Mouse (Mus musculus) left cerebral cortex, adult 8-10 months (tissue): ENCODE measurements around the gene Atrnl1. TPM values are rescaled to one million over a fixed set of nuclear protein-coding genes. Genes with fewer than 3 reads are reported as not detected.
"Not testable (repeated sequence)": the region's sequence is repeated elsewhere in the genome, so short reads cannot be mapped to it uniquely, and the experiment has no call there.

Source experiments
- DNase-seq, 2 experiments: peaks; one replicate each; pipeline ENCODE4 v3.0.0; 2022; ENCODE audit warnings: low spot score in 2 of 2
- total RNA-seq, 4 experiments: library from RNA; stranded (reverse); gene quantifications; 2 replicates each; pipeline ENCODE4 v1.2.4; 2022

The Atrnl1 gene
- total RNA-seq, 4 experiments from 2014 or later = 89.3 to 99.2 (median 94.1) TPM

DNA sequence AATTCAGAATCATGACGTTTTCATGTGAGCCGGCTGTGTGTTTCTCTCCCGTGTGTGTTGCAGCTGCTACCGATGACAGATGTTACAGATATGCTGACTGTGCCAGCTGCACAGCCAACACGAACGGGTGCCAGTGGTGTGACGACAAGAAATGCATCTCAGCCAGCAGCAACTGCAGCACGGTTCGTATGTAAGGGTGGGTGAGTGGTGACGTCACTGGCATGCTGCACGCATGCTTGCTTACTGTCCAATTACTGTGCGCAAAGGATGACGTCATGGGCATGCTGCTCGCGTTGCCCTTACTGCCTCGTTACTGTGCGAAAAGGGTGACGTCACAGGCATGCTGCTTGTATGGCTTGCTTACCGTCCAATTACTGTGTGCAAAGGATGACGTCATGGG, 75.8 kb downstream of the Atrnl1 start:
- peak; percentile 12 to 62 for DNase-seq

DNA sequence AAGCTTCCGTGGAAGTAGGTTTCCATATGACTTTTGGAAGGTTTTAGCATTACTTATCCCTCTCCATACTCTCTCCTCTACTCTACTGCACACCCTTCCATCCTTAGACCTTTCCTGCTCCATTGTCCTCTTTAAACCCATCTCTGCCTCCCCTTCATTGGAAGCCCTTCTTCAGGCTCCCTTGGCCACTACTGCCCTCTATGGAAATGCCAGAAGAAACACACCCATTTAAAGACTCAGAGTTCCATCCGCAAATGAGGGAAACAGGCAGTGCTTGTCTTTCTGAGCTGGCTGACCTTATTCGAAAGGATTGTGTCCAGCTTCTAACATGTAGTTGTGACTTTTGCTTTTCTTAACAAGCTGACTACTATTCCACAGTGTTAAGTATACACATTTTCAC, 81.7 kb downstream of the Atrnl1 start:
- DNase-seq = no peak

DNA sequence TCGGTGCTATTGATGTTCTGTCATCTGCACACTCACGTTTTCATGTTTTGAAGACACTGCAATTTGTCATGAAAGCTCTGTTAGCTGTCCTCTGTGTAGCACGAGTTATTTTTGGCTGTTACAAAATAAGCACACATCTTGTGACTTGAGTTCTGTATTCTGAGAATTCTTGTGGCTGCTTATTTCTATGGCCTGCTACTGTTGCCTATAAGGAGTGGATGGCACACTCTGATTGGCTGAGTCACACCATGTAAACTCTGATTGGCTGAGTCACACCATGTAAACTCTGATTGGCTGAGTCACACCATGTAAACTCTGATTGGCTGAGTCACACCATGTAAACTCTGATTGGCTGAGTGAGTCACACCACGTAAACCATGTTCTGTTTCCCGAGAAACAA, 85.9 kb downstream of the Atrnl1 start:
- DNase-seq = not testable (repeated sequence)

DNA sequence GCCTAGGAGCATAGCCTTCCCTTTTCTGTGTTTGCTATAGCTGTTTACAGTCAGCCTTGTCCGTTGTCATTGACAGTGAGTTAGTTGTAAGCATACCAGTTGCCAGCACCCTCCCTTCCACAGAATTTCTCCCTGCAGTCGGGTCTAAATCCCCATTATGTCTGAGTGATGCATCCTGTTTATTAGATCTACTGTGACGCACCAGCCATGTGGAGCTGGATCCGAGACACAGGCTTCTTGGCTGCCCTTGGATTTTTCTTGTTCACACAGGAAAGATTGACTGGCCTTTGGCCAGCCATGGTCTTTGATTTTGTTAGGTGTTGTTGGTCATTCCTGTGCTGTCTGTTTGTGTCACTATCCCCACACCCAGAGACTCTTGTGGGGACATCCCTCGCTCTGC, 102.3 kb downstream of the Atrnl1 start:
- DNase-seq = no peak

DNA sequence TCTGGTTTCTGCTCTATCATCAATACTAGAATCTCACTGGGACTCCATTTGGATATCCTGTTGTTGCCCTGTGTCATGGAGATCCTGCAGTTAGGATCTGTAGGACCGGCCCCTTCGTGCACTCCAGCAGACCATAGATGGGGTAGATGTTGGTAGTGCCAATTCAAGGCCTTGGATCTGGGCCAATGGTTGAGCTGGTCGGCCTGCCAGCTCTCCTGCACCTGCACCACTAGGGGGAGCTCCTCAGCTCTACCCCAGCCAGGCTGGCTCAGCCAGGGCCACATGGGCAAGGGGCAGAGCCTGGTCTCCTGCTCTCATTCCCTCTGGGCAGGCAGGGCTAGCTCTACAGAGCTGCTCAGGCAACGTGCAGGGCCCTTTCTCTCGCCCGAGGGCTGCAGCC, 114.1 kb downstream of the Atrnl1 start:
- DNase-seq = no peak

DNA sequence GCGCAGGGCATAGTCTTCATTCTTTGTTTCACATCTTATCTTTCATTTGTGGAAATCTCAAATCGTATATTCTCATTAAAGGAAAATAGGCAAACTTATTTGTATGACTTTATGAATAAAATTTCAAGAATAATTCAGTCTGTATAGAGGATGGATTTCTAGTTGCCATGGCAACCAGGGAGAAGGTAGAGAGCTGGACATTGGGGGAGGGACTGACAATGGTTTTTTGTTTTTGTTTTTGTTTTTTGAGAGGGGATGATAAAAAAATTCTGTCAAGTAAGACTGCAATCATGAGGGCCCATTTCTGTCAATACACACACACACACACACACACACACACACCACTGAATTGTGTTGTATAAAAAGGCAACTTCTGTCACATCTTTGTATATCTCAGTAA, 114.5 kb downstream of the Atrnl1 start:
- DNase-seq = no peak

DNA sequence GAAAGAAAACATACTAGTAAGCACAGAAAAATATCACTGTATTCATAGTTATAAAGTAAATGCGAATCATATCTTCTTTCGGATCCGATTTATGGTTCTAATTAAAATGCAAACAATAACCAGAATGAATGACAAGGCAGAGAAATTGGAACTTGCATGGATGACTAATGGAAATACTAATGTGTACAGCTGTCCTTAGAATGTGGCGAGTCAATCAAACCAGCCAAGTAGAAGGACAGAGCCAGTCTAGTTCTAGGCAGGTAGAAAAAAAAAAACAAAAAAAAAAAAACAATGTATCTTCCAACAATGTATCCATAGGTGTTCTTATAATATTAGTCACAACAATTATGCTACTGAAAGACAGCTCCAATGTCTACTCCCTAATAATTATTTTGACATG, 116.2 kb downstream of the Atrnl1 start:
- no peak for DNase-seq

DNA sequence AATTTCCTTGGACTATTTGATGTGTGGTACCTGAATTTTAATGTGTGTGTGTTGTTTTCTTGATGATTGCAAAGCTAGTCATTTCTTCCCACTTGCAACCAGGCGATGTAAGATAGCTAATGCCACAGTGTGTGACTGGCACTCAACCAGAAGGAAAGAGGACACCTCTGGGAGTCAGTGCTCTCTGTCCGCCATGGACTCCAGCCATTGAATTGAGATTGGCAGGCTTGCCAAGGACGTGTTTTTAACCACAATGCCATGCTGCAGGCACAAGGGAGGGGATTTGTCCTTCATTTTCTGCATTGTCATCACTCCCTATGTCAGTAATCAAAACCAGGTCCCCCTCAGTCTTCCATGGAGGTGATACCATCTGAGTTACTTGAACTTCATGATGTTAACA, 126.6 kb downstream of the Atrnl1 start:
- DNase-seq = no peak

DNA sequence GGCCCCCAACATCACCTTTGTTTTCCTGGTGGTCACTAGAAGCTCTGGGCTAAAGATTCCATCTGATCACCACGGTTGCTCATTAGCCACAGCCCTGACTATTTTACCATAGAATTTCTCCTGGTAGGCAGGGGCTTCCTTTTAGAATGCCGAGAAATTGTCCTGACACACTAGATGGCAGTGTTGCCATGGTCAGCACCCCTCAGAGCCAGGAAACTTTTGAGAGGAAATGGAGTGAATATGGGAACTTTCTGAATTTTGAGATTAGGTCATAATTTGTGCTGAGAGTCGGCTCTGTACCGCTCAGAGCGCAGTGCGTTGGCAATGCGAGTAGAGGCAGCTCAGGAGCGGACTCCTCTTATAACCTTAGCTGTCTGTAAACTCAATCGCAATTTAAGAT, 134.7 kb downstream of the Atrnl1 start:
- DNase-seq = no peak

DNA sequence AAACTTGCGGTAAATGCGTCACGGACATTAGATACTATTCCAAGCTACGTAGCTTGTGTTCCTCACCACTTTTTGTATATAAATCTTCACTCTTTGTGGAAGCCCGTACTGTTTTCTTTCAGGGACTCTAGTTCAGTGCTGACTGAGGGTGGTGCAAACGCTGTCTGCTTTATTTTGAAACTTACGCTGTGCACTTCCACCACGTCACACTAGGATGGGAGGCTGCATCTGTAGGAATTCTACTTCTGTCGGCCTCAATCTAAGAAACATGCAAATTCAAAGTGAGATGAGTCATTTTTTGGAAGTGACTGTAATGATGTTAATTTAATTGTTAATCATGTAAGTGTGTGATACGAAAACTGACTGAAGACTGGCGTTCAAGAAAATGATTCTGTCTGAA, 135.7 kb downstream of the Atrnl1 start:
- DNase-seq = no peak

DNA sequence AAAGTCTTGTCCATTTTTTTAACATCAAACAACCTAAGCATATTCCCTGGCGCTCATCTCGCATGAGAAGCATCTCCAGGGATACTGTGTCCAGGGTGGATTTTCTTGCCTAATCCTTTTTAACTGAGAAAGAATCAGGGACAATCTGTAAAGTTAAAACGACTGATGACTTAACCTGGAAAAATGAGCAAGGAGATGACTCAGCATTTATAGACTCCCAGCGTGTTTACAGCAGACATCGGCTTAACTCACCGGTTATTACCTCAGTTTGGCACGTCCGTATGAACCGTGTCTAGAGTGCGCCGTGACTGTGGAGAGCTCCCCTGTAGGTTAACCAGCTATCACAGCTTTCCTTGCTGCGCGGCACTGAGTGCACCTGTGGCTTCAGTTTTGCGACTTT, 141.4 kb downstream of the Atrnl1 start:
- no peak for DNase-seq

DNA sequence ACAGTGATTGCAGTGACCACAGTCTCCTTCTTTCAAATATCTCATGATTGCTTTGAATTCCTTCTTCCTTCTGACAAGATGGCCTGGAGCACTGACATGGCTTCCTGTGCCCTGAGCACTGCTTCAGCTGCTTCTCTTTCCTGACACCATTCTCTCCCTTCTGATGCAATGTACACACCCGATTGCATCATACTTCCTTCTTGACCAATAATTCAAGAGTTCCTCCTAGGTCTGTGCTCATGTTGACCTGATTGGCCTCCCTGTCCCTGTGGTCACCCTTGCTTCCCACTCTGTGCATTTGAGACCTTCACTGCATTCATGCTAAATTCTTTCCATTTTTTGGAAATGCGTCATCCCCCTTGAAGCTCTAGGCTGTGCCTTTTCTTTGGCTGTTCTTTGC, 151.7 kb downstream of the Atrnl1 start:
- no peak for DNase-seq

DNA sequence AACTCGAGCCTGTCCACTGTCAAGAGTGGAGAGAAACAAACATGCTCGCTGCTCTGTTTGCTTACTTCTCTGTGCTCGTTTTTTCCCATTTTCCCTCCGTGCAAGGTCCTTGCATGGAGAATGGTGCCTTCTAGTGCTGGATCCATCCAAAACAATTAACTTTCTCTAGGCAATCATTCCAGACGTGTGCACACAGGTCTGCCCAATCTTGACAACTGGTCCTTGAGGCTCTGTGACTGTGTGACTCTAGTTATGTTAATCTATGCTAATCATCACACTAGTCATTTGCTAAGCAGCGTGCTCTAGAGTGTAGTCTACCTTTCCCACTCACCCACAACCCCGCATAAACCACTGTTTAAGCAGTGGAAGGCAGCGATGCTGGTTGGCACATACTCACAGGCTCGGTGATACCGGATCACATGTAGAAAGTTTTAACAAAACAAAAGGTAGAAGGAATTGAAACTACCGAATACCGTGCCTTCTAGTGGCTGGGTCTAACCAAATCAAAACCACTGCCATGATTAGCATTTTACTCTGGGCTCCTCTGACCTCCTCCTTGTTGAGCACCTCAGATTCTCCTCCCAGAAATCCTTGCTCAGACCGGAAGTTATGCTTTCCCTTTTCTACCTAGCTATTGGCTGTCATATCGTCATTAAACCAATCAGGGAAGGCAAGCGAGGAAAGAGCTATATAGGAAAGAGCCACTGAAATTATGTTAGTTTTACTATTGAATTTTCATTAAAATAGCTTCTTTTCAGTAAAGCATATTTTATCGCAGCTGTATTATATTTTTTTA, 153.9 kb downstream of the Atrnl1 start:
- DNase-seq = no peak

DNA sequence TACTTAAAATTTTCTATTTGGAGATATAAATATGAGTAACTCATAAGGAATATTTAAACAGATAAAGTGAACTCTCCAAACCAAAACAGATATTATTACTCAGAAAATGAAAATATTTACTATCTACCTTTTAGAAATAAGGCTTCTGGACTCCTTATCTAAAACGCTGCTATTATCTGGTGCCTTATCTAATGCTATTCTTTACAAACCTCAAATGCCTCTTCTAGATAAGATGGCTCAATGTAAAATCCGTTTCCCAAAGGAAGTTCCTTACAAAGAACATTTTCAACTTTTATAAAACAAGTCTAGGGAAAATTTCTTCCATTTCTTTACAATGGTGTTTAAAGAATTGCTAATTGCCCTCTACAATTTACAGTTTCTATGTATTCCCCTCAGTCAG, 156.2 kb downstream of the Atrnl1 start:
- no peak for DNase-seq

DNA sequence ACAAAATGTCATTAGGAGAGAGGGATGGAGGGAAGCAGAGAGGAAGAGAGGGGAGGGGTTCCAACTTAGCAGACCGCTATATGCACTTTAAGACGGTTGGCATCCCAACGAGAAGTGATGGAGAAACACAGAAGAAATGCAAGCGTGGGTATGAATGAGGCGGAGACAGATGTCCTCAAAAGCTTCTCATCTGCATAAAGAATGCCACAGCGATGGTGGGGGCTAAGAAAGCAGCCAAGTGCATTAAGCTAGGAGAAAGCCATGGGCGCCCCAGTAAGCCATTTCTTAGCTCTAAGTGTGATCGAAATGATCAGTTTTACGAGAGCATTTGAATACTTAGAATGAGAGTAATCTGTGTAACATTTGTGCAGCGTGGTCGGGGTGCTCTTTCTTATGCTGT, 157.8 kb downstream of the Atrnl1 start:
- DNase-seq = no peak

DNA sequence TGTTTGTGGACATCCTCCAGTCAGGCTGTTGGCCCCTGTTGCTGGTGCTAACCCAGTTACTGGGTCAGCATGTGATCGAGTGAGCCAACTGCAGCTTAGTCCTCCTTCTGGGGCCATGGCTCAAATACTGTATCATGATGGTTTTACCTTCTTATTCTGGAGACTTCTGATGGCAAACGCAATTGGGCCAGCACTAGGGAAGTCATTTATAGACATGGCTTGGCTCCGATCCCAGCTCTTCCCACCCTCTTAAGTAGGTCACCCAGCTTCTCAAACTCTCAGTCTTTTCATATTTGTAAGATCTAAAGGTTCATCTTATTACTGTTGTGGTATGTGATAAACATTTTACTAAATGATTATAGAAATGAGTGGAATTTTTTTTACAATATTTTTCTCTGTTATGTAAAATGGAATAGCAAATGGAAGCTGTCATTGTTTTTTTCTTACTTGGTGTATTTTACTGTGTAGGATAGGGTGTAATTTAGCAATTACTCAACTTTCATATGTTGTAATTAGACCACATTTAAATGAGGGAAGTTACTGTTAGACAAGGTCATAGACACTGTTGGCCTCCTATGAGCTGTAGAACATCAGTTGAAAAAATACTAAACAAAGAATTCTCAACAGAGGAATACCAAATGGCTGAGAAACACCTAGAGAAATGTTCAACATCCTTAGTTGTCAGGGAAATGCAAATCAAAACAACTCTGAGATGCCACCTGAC, 171.7 kb downstream of the Atrnl1 start:
- peak in 1 of 2 experiments; percentile 64 for DNase-seq

DNA sequence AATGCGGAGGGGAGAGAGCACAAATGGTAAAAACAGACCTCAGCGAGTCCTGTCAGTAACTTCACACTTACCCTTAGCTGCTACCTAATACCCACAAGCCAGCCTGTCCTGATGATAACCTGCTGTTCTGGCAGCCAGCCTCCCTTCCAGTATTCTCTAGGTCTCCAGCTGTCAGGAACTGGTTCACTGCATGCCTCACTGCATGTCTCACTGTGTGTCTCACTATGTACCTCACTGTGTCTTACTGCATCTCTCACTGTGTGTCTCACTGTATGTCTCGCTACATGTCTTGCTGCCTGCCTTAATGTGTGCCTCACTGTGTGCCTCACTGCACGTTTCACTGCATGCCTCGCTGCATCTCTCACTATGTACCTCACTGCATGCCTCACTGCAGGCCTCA, 175.9 kb downstream of the Atrnl1 start:
- DNase-seq = no peak

DNA sequence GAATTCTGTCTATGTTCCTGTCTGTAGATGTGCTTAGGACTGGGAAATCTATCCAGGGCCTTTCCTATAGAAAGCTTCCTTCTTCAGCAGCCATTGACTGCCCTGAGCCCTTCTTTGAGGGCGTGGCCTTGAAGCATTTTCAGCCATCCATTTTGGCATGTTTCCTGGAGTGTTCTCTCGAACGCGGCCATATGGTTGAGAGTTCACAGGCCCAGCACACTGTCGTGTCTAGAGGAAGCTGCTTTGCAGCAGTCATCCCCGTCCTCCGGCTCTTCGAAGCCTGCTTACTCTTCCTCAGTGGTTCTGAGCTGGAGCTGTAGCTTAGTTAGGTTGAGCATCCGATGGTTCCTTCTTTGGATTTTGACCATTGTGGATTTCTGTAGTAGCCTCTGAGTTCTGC, 191.4 kb downstream of the Atrnl1 start:
- no peak for DNase-seq

DNA sequence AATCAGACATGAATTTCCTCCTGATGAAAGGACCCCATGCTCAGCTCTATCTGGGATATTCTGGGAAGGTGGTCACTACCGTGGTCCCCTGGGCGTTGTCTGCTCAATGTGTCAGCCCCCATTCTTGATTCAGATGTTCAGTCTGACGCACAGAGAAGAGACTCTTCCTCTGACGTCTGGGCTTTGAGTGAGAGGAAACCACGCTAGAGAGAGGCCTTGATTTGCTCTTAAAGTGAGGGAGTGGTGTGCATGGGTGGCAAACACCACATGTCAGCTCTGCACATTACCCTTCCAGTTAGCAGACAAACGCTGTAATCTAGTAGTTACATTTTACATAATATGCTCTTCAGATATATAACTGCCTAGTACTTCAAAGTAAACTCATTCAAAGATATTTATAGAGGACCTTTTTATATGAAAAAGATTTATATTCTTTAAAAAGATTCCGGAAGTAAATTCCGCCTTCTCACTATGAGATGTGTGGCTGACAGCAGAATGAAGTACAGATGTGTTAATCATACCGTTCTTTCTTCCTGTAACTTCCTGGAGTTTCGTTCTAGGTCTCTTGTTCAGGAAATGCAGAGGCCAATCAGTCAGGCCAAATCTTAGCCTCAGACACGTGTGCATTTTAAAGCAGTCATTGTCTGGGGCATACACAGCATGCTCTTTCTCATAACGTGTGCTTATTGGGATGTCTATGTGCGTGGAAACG, 192.1 kb downstream of the Atrnl1 start:
- peak in 1 of 2 experiments; percentile 33 for DNase-seq

DNA sequence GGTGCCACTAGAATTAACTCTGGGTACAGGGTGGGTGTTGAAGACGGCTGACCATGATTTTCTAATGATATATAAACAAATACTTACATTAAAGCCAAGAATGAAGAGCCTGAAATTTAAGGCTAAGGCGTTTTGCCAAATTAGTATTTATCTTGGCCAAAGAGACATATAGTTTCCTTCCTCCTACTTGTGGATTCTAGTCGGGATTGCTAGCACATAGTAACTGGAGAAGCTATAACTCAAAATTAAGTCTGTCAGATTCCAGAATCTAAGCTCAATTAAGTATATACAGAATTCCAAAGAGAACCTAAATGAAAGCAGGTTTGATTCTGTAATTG, 192.6 kb downstream of the Atrnl1 start:
- DNase-seq = no peak

DNA sequence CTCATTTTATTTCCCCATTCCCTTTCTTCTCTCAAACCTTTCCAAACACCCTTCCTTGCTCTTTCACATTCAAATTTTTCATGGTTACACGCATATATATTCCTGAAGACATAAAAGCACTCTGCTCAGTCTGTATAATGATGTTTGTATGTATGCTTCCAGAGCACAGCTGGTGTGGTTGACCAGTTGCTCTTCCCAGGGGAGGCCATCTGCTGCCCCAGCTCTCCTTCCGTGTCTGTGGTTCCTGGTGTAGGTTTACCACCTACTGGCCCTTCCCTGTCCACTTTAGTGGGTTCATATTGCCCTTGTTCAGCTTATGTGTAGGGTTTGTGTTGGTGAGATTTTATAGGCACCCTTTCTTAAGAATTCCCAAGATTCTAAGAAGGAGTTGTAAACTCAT, 197.5 kb downstream of the Atrnl1 start:
- DNase-seq = no peak

DNA sequence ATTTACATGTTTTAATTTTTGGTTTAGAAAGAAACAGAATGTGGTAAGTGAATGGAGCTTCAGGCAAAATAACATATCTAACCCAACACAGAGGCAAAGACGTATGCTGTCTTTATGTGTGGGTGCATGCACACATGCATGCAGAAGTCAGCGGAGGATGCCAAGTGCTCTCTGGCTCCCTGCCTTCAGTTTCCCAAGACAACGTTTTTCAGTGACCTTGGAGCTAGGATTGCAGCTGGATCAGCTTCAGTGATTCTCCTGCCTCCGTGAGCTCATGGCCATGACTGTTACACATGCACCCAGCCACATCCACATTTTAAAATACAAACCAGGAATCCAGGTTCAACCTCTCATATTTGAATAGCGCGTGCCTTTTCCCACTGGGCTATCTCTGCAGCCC, 203.5 kb downstream of the Atrnl1 start:
- no peak for DNase-seq
